Mouse (Mus musculus): Measurements from ENCODE around the gene Avil. TPM values are rescaled to one million over a fixed set of nuclear protein-coding genes. Genes with fewer than 3 reads are reported as not detected.

Gene Avil
- polyA plus RNA-seq, 1 experiment from 2014 or later, result 3.7 TPM

DNA sequence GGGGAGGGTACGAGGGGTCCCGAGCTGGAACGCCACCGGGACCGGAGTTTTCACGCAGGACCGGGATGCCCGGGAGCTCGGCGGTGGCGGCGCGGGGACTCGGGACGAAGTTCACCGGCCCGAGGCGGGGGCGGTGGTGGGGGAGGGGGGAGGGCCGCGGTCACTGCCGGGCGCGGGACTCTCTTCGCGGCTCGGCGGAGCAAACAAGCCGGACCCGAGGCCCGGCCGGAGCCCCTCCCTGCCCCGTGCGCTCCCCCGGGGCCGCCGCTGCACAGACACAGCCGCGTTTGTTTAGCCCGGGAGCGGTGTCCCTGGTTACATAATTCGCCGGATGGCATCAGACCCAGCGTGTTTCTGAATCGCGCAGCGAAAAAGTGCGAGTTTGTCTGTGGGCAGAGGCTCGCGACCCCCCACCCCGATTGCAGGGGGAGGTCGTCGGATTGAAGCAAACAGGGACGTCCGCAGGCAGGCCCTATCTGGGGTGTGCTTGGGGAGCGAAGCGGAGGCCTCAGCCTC lies 20.8 kb upstream of the Avil start:
- peak overlapping the region; percentile 73 for H3K9ac ChIP-seq (ENCODE audit: low read depth, low read length)
- no peaks in the 10 kb centered on the region for H3K27me3 ChIP-seq (replicated peaks; ENCODE audit: control insufficient read depth, insufficient read depth, low read length)
- H3K27ac ChIP-seq (ENCODE audit: low read depth, low read length), result peak overlapping the region; percentile 100
- peak overlapping the region; percentile 90 for H3K4me2 ChIP-seq (ENCODE audit: low read length)
- no peaks in the 10 kb centered on the region for H3K9me3 ChIP-seq (ENCODE audit: control insufficient read depth, low read length)
- H3K36me3 ChIP-seq (ENCODE audit: control insufficient read depth, insufficient read depth, low read length), result no peaks in the 10 kb centered on the region
- peak overlapping the region; percentile 71 for H3K4me3 ChIP-seq (ENCODE audit: low read length)
- under 1% methylated on average over 38 of the region's 57 CpGs for WGBS
- H3K4me1 ChIP-seq (ENCODE audit: control insufficient read depth, insufficient read depth, low read depth, low read length), result peaks cover 49% of the 10 kb centered on the region
- ATAC-seq, result 0 out of 2 replicates have a peak, but pooled peaks have one; percentile 1

DNA sequence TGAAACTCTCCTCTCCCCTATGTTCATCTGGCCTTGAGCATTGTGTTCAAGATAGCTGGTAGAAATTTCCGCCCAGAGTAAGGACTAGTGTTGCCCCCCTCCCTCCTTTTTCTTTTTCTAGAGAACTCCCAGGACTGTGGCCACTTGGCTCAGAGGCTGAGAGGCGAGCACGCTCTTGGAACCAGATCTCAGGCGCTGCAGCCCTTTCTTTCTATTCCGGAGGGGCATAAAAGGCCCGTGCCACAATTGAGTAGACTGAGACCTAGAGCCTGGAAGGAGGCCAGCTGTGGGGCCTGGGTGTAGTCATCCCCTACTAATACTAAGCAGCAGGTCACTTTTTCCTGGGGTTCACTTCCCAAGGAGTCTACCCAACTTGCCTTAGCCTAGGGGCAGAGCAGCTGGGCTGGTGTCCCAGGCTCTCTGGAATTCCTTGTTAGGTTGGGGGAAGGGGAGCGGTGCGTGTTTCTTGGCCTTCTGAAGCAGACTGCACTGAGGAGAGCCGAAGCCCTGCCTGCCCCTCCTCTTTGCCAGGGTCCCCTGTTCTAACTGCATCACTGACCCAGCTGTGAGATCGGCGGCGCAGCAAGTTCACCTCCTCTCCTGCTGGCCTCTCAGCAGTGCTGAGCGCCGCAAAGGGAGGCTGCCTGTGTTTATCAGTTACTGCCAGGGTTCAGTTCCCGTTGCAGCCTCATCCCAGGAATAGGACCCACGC lies 20.1 kb upstream of the Avil start:
- H3K36me3 ChIP-seq (ENCODE audit: control insufficient read depth, insufficient read depth, low read length), result no peaks in the 10 kb centered on the region
- H3K4me3 ChIP-seq (ENCODE audit: low read length), result peak overlapping the region; percentile 71
- WGBS, result under 1% methylated on average over 16 of the region's 16 CpGs
- peaks cover 56% of the 10 kb centered on the region for H3K4me1 ChIP-seq (ENCODE audit: control insufficient read depth, insufficient read depth, low read depth, low read length)
- H3K27me3 ChIP-seq (replicated peaks; ENCODE audit: control insufficient read depth, insufficient read depth, low read length), result no peaks in the 10 kb centered on the region
- peak; percentile 29 for ATAC-seq
- no peaks in the 10 kb centered on the region for H3K9me3 ChIP-seq (ENCODE audit: control insufficient read depth, low read length)
- peak overlapping the region; percentile 73 for H3K9ac ChIP-seq (ENCODE audit: low read depth, low read length)
- H3K27ac ChIP-seq (ENCODE audit: low read depth, low read length), result peak overlapping the region; percentile 100
- peak overlapping the region; percentile 90 for H3K4me2 ChIP-seq (ENCODE audit: low read length)

DNA sequence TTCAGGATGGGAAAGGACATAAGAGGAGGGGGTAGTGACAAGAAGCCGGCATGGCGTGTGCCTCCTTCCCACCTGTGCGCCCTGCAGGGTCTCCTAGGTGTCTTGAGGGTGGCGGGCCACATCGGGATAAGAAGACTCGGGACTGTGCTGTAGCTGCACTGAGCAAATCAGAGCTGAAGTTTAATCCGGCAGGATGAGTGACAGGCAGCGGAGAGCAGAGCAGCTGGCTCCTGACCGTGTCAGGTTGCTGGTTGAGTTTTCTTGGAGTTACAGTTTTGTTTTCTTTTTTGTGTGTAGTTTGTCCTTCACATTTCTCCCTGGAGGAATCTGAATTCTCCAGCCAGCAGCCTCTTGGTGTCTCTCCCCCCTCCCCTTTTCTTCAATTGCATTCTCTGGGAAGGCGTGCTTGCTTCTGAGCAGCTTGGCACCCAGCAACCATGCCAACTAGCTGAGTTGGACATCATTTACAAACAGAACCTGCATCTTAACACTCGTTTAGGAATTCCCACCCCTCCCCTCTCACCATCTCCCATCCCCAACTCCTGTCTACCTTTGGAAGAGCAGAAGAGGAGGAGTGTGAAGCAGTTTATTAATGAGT lies 19.5 kb upstream of the Avil start:
- Histone ChIP-seq H3K4me3 (ENCODE audit: low read length) (peak overlapping the region; percentile 71), H3K9ac (ENCODE audit: low read depth, low read length) (peak overlapping the region; percentile 73), H3K4me1 (ENCODE audit: control insufficient read depth, insufficient read depth, low read depth, low read length) (peaks cover 61% of the 10 kb centered on the region), H3K36me3 (ENCODE audit: control insufficient read depth, insufficient read depth, low read length) (no peaks in the 10 kb centered on the region), H3K4me2 (ENCODE audit: low read length) (peak overlapping the region; percentile 90), H3K9me3 (ENCODE audit: control insufficient read depth, low read length) (no peaks in the 10 kb centered on the region), H3K27me3 (replicated peaks; ENCODE audit: control insufficient read depth, insufficient read depth, low read length) (no peaks in the 10 kb centered on the region), H3K27ac (ENCODE audit: low read depth, low read length) (peak overlapping the region; percentile 100)
- no peak for ATAC-seq
- WGBS, result 7% methylated on average over 11 of the region's 11 CpGs

DNA sequence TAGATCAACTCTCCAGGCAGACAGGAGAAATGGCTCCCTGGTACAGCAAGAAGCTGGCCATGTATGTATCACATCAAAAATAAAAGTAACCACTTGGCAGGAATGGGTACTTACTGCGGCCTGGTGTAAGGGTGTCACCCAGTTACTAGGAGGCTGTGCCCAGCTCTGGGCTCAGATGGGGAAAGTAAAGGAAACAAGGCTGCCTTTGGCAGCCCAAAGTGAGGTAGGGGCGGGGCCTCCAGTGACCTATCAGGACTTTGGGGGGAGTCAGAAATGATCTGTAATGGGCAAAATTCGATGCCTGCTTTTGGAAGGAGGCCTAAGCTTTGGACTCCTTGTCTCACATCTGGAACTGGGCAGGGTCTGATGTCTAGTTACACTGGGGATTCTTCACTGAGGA lies 18.8 kb upstream of the Avil start:
- 68% methylated on average over 3 of the region's 3 CpGs for WGBS
- no peak for ATAC-seq
- peak overlapping the region; percentile 12; the same call in 1 of the 2 replicates for H3K4me3 ChIP-seq (ENCODE audit: low read length)
- no peaks in the 10 kb centered on the region for H3K9me3 ChIP-seq (ENCODE audit: control insufficient read depth, low read length)
- H3K27me3 ChIP-seq (replicated peaks; ENCODE audit: control insufficient read depth, insufficient read depth, low read length), result no peaks in the 10 kb centered on the region
- peak overlapping the region; percentile 90 for H3K4me2 ChIP-seq (ENCODE audit: low read length)
- H3K27ac ChIP-seq (ENCODE audit: low read depth, low read length), result no peak overlapping the region
- H3K4me1 ChIP-seq (ENCODE audit: control insufficient read depth, insufficient read depth, low read depth, low read length), result peaks cover 68% of the 10 kb centered on the region
- no peak overlapping the region for H3K9ac ChIP-seq (ENCODE audit: low read depth, low read length)
- no peaks in the 10 kb centered on the region for H3K36me3 ChIP-seq (ENCODE audit: control insufficient read depth, insufficient read depth, low read length)

DNA sequence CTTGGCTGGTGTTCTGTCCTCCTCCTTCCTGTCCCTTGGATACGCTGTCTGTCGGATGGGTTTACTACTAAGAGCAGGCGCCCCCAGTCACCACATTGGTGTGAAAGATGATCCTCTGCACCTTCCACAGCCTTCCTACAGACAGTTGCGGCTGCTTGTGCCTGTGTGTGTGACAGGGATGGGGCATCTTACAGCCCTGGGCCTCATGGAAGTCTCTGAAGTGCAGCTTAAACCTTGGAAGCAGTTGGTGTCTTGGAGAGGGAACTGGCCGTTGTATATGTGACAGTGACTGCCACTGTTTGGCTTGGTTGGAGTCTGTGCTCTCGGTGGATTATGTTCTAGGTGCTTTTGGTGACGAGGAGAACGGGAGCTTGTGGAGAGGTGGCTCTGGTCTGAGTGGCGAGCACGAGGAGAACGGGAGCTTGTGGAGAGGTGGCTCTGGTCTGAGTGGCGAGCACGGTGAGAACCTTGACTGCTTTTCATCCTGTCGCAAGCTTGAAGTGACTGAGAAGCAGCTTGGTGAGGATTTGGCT lies 17.2 kb upstream of the Avil start:
- Histone ChIP-seq H3K27me3 (replicated peaks; ENCODE audit: control insufficient read depth, insufficient read depth, low read length) (no peaks in the 10 kb centered on the region), H3K4me2 (ENCODE audit: low read length) (peak overlapping the region; percentile 42), H3K9me3 (ENCODE audit: control insufficient read depth, low read length) (no peaks in the 10 kb centered on the region), H3K4me3 (ENCODE audit: low read length) (peak overlapping the region; percentile 6; the same call in 1 of the 2 replicates), H3K9ac (ENCODE audit: low read depth, low read length) (peak overlapping the region; percentile 36; the same call in 1 of the 2 replicates), H3K27ac (ENCODE audit: low read depth, low read length) (no peak overlapping the region), H3K4me1 (ENCODE audit: control insufficient read depth, insufficient read depth, low read depth, low read length) (peaks cover 76% of the 10 kb centered on the region), H3K36me3 (ENCODE audit: control insufficient read depth, insufficient read depth, low read length) (no peaks in the 10 kb centered on the region)
- no peak for ATAC-seq
- WGBS, result 55% methylated on average over 14 of the region's 14 CpGs

DNA sequence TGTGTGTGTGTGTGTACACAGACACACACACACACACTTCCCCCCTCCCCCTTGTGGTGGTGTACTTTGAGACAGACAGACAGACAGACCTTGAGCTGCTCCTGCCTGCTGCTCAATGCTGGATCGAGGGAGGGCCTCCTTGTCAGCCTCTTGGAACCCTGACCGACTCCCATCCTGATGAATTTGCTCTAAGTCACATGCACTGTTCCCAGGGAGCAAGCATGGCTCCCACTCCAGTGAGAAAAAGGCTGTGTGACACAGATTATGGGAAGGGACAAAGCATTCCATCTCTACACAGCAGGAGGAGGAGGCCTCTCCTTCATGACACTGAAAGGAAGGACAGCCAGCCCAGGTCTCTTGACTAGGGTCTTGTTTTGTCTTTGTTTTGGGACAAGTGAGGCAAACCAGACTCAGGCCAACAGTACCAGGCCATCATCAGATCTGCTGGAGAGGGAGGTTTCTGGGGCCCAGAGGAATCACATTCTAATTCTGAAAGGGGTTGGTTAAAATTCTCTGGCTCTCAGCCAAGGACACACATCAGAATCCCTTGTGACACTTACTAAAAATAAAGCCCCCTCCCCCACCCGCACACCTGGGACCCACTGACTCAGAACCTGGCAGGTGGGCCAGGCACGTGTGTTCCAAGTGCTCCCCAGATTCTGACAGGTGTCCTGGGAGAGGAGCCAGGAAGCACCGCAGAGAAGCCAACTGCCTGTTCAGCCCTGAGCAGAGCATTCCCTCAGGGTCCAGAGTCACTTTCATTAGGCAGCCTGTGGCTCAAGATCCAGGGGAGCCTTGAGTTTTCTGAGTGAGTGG lies 16.1 kb upstream of the Avil start:
- Histone ChIP-seq H3K9me3 (ENCODE audit: control insufficient read depth, low read length) (no peaks in the 10 kb centered on the region), H3K9ac (ENCODE audit: low read depth, low read length) (peak overlapping the region; percentile 2; the same call in 1 of the 2 replicates), H3K4me1 (ENCODE audit: control insufficient read depth, insufficient read depth, low read depth, low read length) (peaks cover 83% of the 10 kb centered on the region), H3K36me3 (ENCODE audit: control insufficient read depth, insufficient read depth, low read length) (no peaks in the 10 kb centered on the region), H3K4me2 (ENCODE audit: low read length) (peak overlapping the region; percentile 25; the same call in 1 of the 2 replicates), H3K27ac (ENCODE audit: low read depth, low read length) (0 out of 2 replicates have a peak overlapping the region, but pooled peaks have one; percentile 4), H3K4me3 (ENCODE audit: low read length) (no peak overlapping the region), H3K27me3 (replicated peaks; ENCODE audit: control insufficient read depth, insufficient read depth, low read length) (no peaks in the 10 kb centered on the region)
- ATAC-seq, result no peak
- WGBS, result 30% methylated on average over 5 of the region's 5 CpGs

DNA sequence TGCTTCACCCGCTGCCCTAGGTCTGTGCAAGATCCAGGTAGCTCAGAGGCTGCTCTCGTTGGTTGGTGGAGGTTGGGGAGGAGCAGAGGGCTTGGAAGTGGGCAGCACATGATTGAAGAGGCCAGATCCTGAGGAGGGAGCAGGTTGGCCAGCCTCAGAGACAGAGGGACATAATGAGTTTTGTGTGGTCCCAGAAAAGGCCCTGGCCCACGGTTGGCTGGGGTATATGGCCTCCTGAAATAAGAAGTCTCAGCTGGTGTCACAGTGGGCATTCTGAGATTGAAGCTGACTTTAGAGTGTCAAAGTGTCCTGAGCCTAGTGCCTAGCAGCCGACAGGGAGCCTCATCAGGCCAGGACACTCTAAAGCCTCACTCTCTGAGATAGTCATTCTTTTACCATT lies 15.4 kb upstream of the Avil start:
- H3K9ac ChIP-seq (ENCODE audit: low read depth, low read length), result no peak overlapping the region
- H3K4me3 ChIP-seq (ENCODE audit: low read length), result no peak overlapping the region
- WGBS, result 82% methylated on average over 4 of the region's 4 CpGs
- H3K27ac ChIP-seq (ENCODE audit: low read depth, low read length), result no peak overlapping the region
- no peak for ATAC-seq
- peaks cover 83% of the 10 kb centered on the region for H3K4me1 ChIP-seq (ENCODE audit: control insufficient read depth, insufficient read depth, low read depth, low read length)
- peak overlapping the region; percentile 25; the same call in 1 of the 2 replicates for H3K4me2 ChIP-seq (ENCODE audit: low read length)
- no peaks in the 10 kb centered on the region for H3K27me3 ChIP-seq (replicated peaks; ENCODE audit: control insufficient read depth, insufficient read depth, low read length)
- no peaks in the 10 kb centered on the region for H3K9me3 ChIP-seq (ENCODE audit: control insufficient read depth, low read length)
- no peaks in the 10 kb centered on the region for H3K36me3 ChIP-seq (ENCODE audit: control insufficient read depth, insufficient read depth, low read length)

DNA sequence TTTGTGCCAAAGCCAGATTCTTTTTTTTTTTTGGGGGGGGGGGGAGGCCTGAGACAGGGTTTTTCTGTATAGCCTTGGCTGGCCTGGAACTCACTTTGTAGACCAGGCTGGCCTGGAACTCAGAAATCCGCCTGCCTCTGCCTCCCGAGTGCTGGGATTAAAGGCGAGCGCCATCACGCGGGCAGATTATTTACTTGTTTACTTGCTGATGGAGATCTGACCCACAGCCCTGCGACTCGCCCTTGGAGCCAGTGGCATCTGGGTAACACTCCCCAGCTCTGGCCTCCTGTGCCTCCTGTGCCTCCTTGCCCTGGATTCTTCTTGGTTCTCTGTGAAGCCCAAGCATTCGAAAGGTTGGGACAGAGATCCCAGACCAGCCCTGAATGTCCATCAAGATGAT lies 14.9 kb upstream of the Avil start:
- no peak for ATAC-seq
- no peak overlapping the region for H3K4me3 ChIP-seq (ENCODE audit: low read length)
- no peak overlapping the region for H3K9ac ChIP-seq (ENCODE audit: low read depth, low read length)
- peak overlapping the region; percentile 54; the same call in 1 of the 2 replicates for H3K27ac ChIP-seq (ENCODE audit: low read depth, low read length)
- H3K36me3 ChIP-seq (ENCODE audit: control insufficient read depth, insufficient read depth, low read length), result no peaks in the 10 kb centered on the region
- WGBS, result 87% methylated on average over 9 of the region's 9 CpGs
- H3K27me3 ChIP-seq (replicated peaks; ENCODE audit: control insufficient read depth, insufficient read depth, low read length), result no peaks in the 10 kb centered on the region
- no peak overlapping the region for H3K4me2 ChIP-seq (ENCODE audit: low read length)
- no peaks in the 10 kb centered on the region for H3K9me3 ChIP-seq (ENCODE audit: control insufficient read depth, low read length)
- peaks cover 81% of the 10 kb centered on the region for H3K4me1 ChIP-seq (ENCODE audit: control insufficient read depth, insufficient read depth, low read depth, low read length)
